Mouse (Mus musculus) small intestine, adult 2 months (tissue): Measurements from ENCODE around the gene Lrrk2. TPM values are rescaled to one million over a fixed set of nuclear protein-coding genes. Genes with fewer than 3 reads are reported as not detected.

Experiments
- H3K27ac ChIP-seq: fragments of 200-500 bp; 2 replicates; pipeline ENCODE4 v1.5.1; 2012; ENCODE audit warnings: low read depth, low read length, control low read depth, inconsistent platforms; ENCODE audit not compliant: insufficient read depth
- H3K27me3 ChIP-seq: fragments of 200-500 bp; 2 replicates; pipeline ENCODE4 v1.6.1; 2012; ENCODE audit warnings: mild to moderate bottlenecking, moderate library complexity, low read length, inconsistent platforms; ENCODE audit not compliant: control insufficient read depth, insufficient read depth
- H3K36me3 ChIP-seq: fragments of 200-500 bp; 2 replicates; pipeline ENCODE4 v1.6.1; 2012; ENCODE audit warnings: mild to moderate bottlenecking, low read length, control low read depth, inconsistent platforms; ENCODE audit not compliant: control insufficient read depth, insufficient read depth
- H3K4me1 ChIP-seq: fragments of 200-500 bp; 2 replicates; pipeline ENCODE4 v1.6.1; 2012; ENCODE audit warnings: low read length, inconsistent platforms, mixed read lengths; ENCODE audit not compliant: control insufficient read depth, insufficient read depth, insufficient read length
- H3K4me3 ChIP-seq: fragments of 200-500 bp; 2 replicates; pipeline ENCODE4 v1.5.1; 2012; ENCODE audit warnings: low read depth, mild to moderate bottlenecking, control low read depth, inconsistent platforms, low read length, moderate library complexity
- CTCF ChIP-seq: fragments of 200-500 bp; IDR thresholded peaks from 2 replicates; pipeline ENCODE4 v1.5.1; 2012; ENCODE audit warnings: low read depth, mild to moderate bottlenecking, control low read depth, inconsistent platforms, low read length, moderate library complexity, mixed read lengths; ENCODE audit not compliant: insufficient replicate concordance, insufficient read length; ENCODE audit errors: extremely low read depth
- POLR2A ChIP-seq: fragments of 200-500 bp; IDR thresholded peaks from 2 replicates; pipeline ENCODE4 v1.6.1; 2012; ENCODE audit warnings: low read depth, mild to moderate bottlenecking, control low read depth, inconsistent platforms, low read length, moderate library complexity
- WGBS: fragments of 180-500 bp; shearing (Covaris S2); methylation state at CpG from one replicate; pipeline ENCODE4 v1.1.7; 2018; 5-methylcytosine and 5-hydroxymethylcytosine counted together
- polyA plus RNA-seq: library from polyadenylated mRNA; depleted of rRNA; stranded (reverse); fragments of >200 nt; gene quantifications from 2 replicates; pipeline ENCODE4 v1.2.3, GENCODE M21; 2012

Gene Lrrk2
- polyA plus RNA-seq, 1 experiment = 0.48 TPM

DNA sequence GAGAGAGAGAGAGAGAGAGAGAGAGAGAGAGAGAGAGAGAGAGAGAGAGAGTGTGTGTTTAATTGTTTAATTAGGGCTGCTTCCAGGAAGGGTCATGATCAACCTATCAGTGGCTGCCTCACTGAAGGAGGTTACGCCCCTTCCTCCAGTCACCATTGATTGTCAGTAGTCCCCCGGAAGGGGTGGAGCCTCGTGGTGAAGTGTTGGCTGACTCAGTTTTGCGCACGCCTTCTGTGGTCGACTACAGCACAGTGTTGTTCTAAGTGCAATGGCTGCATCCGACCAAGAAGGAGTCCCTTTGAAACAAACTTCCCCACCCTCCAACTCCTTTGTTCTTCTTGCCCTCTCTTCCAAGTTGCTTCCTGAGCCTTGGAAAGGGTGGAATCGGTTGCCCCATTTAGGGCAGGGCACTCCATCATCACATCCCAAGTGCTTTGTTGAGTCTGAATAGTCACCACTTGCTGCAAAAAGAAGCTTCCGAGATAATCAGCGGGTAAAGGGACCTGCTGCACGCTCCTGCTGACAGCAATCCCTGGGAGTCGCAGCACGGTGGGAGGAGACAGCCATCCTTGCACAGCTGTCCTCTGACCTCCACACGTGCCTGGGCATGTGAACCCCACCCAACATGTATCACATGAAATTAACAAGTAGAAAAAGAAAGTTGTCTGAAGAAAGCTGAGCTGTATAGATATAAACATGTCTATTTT, 62.4 kb downstream of the Lrrk2 start:
- TF ChIP-seq CTCF = no peak
- no peak for TF ChIP-seq POLR2A
- 79% methylated on average over 14 of the region's 14 CpGs for WGBS

DNA sequence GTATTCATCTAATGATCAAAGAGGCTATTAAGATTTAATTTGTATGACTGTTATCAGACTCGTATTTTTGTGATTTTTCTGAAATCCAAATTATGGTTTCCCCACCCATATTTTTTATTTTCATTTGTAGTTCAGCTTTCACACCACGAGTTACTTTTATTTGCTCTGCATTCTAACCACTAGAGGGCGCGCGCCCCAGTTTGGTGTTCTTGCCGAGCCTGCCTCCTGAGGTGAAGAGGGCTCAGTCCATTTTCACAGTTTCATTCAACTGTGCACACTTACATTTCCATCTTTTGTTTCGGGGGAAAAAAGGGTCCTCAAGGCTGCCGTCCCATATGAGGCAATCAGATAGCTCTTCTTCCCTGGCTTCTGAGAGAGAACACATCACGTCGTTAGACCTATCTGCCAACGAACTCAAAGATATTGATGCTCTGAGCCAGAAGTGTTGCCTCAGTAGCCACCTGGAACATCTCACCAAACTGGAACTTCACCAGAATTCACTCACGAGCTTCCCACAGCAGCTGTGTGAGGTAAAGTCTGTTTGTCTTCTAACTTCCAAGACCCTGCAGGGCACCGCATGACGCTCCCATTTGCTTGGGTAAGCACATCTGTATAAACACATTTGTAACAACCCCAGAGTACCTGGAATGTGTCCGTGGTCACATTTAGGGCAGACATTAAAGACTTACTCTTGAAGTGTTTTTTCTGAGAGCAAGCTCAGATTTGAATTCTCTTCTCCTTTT, 64.0 kb downstream of the Lrrk2 start:
- WGBS = 44% methylated on average over 15 of the region's 15 CpGs
- peak; percentile 62; the same call in 1 of the 2 replicates for TF ChIP-seq CTCF
- TF ChIP-seq POLR2A = no peak
- Histone ChIP-seq H3K27ac (no peak overlapping the region), H3K27me3 (no peaks in the 10 kb centered on the region), H3K36me3 (no peaks in the 10 kb centered on the region; the same call in 1 of the 2 replicates), H3K4me3 (no peak overlapping the region), H3K4me1 (no peaks in the 10 kb centered on the region)

More for the DNA sequence above, 62.4 kb downstream of the Lrrk2 start:
- H3K4me1 ChIP-seq = no peaks in the 10 kb centered on the region
- no peaks in the 10 kb centered on the region for H3K27me3 ChIP-seq
- H3K27ac ChIP-seq = no peak overlapping the region
- no peaks in the 10 kb centered on the region; the same call in 1 of the 2 replicates for H3K36me3 ChIP-seq
- H3K4me3 ChIP-seq = no peak overlapping the region

DNA sequence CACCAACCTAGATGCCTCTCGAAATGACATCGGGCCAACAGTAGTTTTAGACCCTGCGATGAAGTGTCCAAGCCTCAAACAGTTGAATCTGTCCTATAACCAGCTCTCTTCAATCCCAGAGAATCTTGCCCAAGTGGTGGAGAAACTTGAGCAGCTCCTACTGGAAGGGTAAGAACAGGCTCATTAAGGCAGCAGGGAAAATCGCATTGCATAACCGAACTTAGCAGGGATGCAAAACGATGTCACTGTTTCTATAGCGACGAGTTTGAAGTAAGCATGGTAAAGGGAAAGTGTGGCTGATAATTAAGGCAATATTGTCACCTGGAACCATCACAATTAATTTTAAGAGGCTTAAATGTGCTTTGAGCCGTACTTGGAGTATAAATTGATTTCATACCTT, 65.8 kb downstream of the Lrrk2 start:
- no peaks in the 10 kb centered on the region; the same call in 1 of the 2 replicates for H3K36me3 ChIP-seq
- H3K4me3 ChIP-seq = no peak overlapping the region
- TF ChIP-seq POLR2A (no peak), CTCF (no peak)
- WGBS = 87% methylated on average over 9 of the region's 9 CpGs
- H3K27ac ChIP-seq = no peak overlapping the region
- H3K4me1 ChIP-seq = no peaks in the 10 kb centered on the region
- no peaks in the 10 kb centered on the region for H3K27me3 ChIP-seq

DNA sequence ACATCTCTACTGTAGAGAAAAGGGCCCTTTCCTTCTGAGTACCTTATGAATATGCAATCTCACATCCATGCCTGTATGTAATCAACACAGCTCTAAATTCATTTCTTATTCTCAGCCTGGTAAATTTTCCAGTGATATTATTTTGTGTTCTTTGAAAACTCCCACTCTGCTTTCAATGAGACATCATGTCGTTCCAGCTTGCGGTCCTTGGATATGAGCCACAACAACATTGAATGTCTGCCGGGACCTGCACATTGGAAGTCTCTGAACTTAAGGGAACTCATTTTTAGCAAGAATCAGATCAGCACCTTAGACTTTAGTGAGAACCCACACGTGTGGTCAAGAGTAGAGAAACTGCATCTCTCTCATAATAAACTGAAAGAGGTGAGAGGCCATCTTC, 72.5 kb downstream of the Lrrk2 start:
- H3K4me1 ChIP-seq = no peaks in the 10 kb centered on the region
- no peaks in the 10 kb centered on the region for H3K36me3 ChIP-seq
- H3K27ac ChIP-seq = no peak overlapping the region
- H3K27me3 ChIP-seq = no peaks in the 10 kb centered on the region
- 81% methylated on average over 4 of the region's 4 CpGs for WGBS
- TF ChIP-seq POLR2A = no peak
- H3K4me3 ChIP-seq = no peak overlapping the region

DNA sequence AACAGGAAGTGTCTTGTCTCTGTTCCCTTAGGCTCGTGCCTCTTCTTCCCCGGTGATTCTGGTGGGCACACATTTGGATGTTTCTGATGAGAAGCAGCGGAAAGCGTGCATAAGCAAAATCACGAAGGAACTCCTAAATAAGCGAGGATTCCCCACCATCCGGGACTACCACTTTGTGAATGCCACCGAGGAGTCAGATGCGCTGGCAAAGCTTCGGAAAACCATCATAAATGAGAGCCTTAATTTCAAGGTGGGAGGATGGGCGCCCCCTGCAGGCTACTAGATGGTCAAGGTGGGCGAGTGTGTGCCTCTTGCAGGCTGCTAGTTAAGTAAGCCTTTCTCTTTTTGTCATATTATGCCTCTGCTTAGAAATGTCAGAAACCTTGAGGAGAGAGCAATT, 79.1 kb downstream of the Lrrk2 start:
- Histone ChIP-seq H3K4me1 (no peaks in the 10 kb centered on the region), H3K36me3 (0 out of 2 replicates have a peak, but pooled peaks cover 1% of the 10 kb centered on the region), H3K4me3 (no peak overlapping the region), H3K27ac (no peak overlapping the region), H3K27me3 (no peaks in the 10 kb centered on the region)
- TF ChIP-seq CTCF (peak; percentile 23; the same call in 1 of the 2 replicates), POLR2A (no peak)
- 70% methylated on average over 12 of the region's 12 CpGs for WGBS

DNA sequence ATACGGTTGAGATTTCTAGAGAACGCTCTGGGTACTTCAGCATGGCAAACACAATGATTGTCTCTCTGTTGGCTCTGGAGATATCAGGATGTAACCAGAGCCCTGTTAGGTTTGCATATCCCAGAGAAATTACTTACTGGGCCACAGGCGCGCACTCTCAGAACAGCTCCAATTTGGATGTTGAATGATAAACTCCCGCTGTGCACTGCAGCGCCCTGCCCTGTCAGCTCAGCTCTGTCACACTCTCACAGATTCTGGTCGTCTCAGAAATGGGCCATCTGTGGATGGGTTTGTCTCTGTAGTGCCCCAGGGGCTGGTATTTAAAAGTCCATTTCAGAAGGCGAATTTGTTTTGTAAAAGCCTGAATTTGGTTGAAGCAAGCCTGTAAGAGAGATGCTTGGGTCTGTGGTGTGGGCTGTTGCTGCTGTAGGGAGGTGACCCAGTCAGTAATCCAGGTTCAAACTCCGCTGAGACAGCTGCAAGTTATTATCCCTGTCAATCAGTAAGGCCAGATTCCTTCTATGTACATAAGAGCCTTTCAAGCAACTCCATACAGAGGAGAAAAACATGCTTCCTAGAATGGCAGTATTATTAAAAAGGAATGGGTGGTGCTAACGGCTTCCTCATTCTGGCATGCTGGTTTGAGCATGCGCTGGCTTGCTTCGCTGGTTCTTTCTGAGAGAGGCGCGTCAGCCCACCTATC, 80.6 kb downstream of the Lrrk2 start:
- TF ChIP-seq CTCF = no peak
- TF ChIP-seq POLR2A = no peak
- Histone ChIP-seq H3K27me3 (no peaks in the 10 kb centered on the region), H3K4me3 (no peak overlapping the region), H3K27ac (no peak overlapping the region), H3K4me1 (no peaks in the 10 kb centered on the region), H3K36me3 (0 out of 2 replicates have a peak, but pooled peaks cover 1% of the 10 kb centered on the region)
- 79% methylated on average over 14 of the region's 14 CpGs for WGBS

DNA sequence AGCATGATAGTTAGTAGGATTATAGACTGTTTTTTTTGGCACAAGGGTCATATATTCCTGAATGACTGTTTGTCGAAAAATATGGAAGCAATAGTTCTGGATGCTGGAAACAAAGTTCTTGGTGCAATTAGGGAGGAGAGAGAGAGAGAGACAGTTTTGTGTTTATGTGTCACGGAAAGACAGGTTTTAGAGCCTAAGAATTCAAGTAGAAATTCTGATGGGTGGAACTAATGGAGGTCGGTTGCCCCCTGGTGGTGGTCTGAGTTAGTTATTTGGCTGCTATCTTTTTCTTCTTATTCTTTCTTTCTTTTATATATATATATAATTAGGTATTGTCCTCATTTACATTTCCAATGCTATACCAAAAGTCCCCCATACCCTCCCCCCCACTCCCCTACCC, 81.6 kb downstream of the Lrrk2 start:
- TF ChIP-seq POLR2A (no peak), CTCF (no peak)
- Histone ChIP-seq H3K4me3 (no peak overlapping the region), H3K27ac (no peak overlapping the region), H3K36me3 (0 out of 2 replicates have a peak, but pooled peaks cover 1% of the 10 kb centered on the region), H3K27me3 (no peaks in the 10 kb centered on the region), H3K4me1 (no peaks in the 10 kb centered on the region)
- WGBS = 23% methylated on average over 3 of the region's 3 CpGs
